Comparison of ENCODE assay signal across 18 mouse cellular contexts in the genomic region with DNA sequence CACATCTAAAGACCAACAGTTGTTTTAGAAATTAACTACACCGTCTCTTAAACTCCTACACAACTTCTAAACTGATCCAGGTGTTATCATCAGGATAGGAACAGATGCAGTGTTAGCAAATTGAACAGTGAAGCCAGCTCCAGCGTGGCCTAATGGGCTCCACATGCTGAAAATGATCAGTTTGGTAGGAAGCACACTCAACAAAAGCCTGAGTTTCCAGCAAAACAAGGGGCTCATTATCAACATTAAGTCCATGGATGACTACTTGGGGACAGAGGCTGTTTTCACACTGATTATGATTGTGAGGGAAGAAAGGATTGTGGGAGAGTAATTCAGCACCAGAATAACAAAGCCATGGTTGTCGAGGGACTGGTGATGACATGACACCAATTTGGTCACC.
DNase-seq lines count a peak whose midpoint lies in the region.
"Had no signal": no experiment of that assay in that cellular context is flagged by ENCODE, and none has a peak within 500 bp of the region (broad histone marks: within the 10 kb centered on the region; RNA-seq: fewer than 3 reads in every experiment).

No protein-coding gene starts in this region.

- H3K27ac ChIP-seq in heart, embryonic 10.5 days, result no peak overlapping the region
- H3K27ac ChIP-seq: forebrain, embryonic 15.5 days; intestine, embryonic 15.5 days; layer of hippocampus, adult 2 months; midbrain, embryonic 13.5 days had no signal

- H3K4me1 ChIP-seq in heart, embryonic 10.5 days, result peaks cover 10% of the 10 kb centered on the region; the same call in 1 of the 2 replicates
- H3K4me1 ChIP-seq: forebrain, embryonic 15.5 days; intestine, embryonic 15.5 days; midbrain, embryonic 13.5 days had no signal

- no peaks in the 10 kb centered on the region for H3K27me3 ChIP-seq in heart, embryonic 10.5 days (ENCODE audit: insufficient read depth, poor library complexity, severe bottlenecking)
- H3K27me3 ChIP-seq: forebrain, embryonic 15.5 days; intestine, embryonic 15.5 days; midbrain, embryonic 13.5 days had no signal

- no peaks in the 10 kb centered on the region for H3K9me3 ChIP-seq in heart, embryonic 10.5 days
- H3K9me3 ChIP-seq: forebrain, embryonic 15.5 days; intestine, embryonic 15.5 days; midbrain, embryonic 13.5 days had no signal

- H3K4me3 ChIP-seq in heart, embryonic 10.5 days, result no peak overlapping the region
- H3K4me3 ChIP-seq: forebrain, embryonic 15.5 days; intestine, embryonic 15.5 days; layer of hippocampus, adult 2 months; midbrain, embryonic 13.5 days had no signal

- peak; percentile 28 for DNase-seq in layer of hippocampus, adult 11-12 months (ENCODE audit: low spot score)
- no peak for DNase-seq in layer of hippocampus, postnatal 14 days (ENCODE audit: low spot score in 2 of 2)
- peak; percentile 92 for DNase-seq in Muller cell, postnatal 12 days (ENCODE audit: inconsistent ontology term)
- DNase-seq in embryo, embryonic 10.5 days (ENCODE audit: low spot score), result peak; percentile 61
- peak; percentile 78 for DNase-seq in forelimb bud, embryonic 11.5 days (ENCODE audit: low read depth, low spot score)
- no peak for DNase-seq in right cerebral cortex, adult 18-20 months
- DNase-seq in heart, embryonic 10.5 days (ENCODE audit: low spot score), result no peak
- DNase-seq in thymus, adult 18-20 months, result no peak
- DNase-seq: cerebellum, adult 9-11 months; heart, postnatal 36 days; liver; lung, adult 18-20 months; lung, postnatal 4 days; right cerebral cortex, postnatal 4 days had no signal

- WGBS in heart, embryonic 10.5 days, result 66% methylated on average over 3 of the region's 3 CpGs

- no peaks in the 10 kb centered on the region for H3K36me3 ChIP-seq in heart, embryonic 10.5 days
- H3K36me3 ChIP-seq: forebrain, embryonic 15.5 days; intestine, embryonic 15.5 days; midbrain, embryonic 13.5 days had no signal

Comparison
In these comparisons a context has a peak if more than half of its experiments do, and no peak if none do; other contexts are left out.
1. DNase-seq: peak in layer of hippocampus, adult 11-12 months (single experiment), Muller cell, postnatal 12 days (single experiment), embryo, embryonic 10.5 days (single experiment) and forelimb bud, embryonic 11.5 days (single experiment); none in layer of hippocampus, postnatal 14 days (0 of 2), right cerebral cortex, adult 18-20 months (single experiment), heart, embryonic 10.5 days (single experiment) and thymus, adult 18-20 months (0 of 2).